Mouse (Mus musculus) kidney, adult 18-20 months (tissue): ENCODE results near the gene Depdc7.

Experiments
- DNase-seq: peaks from one replicate; pipeline ENCODE4 v3.0.0; 2021

Depdc7 gene

GRCm38 (mm10) chr2:104742741-104743064 is at the start of gene Depdc7:
Gene Depdc7 (minus strand): TSS chr2:104742878.
- DNase-seq, result peak; percentile 95

- no peak for DNase-seq
These were observed 32.1 kb upstream of the Depdc7 start for GRCm38 (mm10) chr2:104774763-104775162.

GRCm38 (mm10) chr2:104768697-104769096 is 26.0 kb upstream of the Depdc7 start:
- DNase-seq, result no peak

GRCm38 (mm10) chr2:104764018-104764417 is 21.3 kb upstream of the Depdc7 start:
- no peak for DNase-seq

- DNase-seq, result no peak
These were observed 20.5 kb upstream of the Depdc7 start for GRCm38 (mm10) chr2:104763134-104763703.

- no peak for DNase-seq
These were observed 7.9 kb upstream of the Depdc7 start for GRCm38 (mm10) chr2:104750611-104751010.

- no peak for DNase-seq
These were observed 6.0 kb upstream of the Depdc7 start for GRCm38 (mm10) chr2:104748652-104749183.

- no peak for DNase-seq
These were observed 3.6 kb upstream of the Depdc7 start for GRCm38 (mm10) chr2:104746251-104746650.

- DNase-seq, result no peak
These were observed 1.3 kb upstream of the Depdc7 start for GRCm38 (mm10) chr2:104743971-104744370.

GRCm38 (mm10) chr2:104743160-104743559 is 482 bp upstream of the Depdc7 start:
- DNase-seq, result peak; percentile 54

- DNase-seq, result no peak
These were observed 560 bp downstream of the Depdc7 start for GRCm38 (mm10) chr2:104741896-104742740.

- no peak for DNase-seq
These were observed 1.5 kb downstream of the Depdc7 start for GRCm38 (mm10) chr2:104741015-104741758.

- no peak for DNase-seq
These were observed 2.3 kb downstream of the Depdc7 start for GRCm38 (mm10) chr2:104740248-104740949.

- no peak for DNase-seq
These were observed 3.0 kb downstream of the Depdc7 start for GRCm38 (mm10) chr2:104739691-104740090.

- no peak for DNase-seq
These were observed 6.4 kb downstream of the Depdc7 start for GRCm38 (mm10) chr2:104736241-104736640.

GRCm38 (mm10) chr2:104732562-104733256 is 10.0 kb downstream of the Depdc7 start:
- DNase-seq, result no peak

GRCm38 (mm10) chr2:104732033-104732444 is 10.6 kb downstream of the Depdc7 start:
- no peak for DNase-seq

- DNase-seq, result no peak
These were observed 15.3 kb downstream of the Depdc7 start for GRCm38 (mm10) chr2:104727369-104727768.

- no peak for DNase-seq
These were observed 20.7 kb downstream of the Depdc7 start for GRCm38 (mm10) chr2:104722021-104722420.

- no peak for DNase-seq
These were observed 24.9 kb downstream of the Depdc7 start for GRCm38 (mm10) chr2:104717827-104718226.

- no peak for DNase-seq
These were observed 25.4 kb downstream of the Depdc7 start for GRCm38 (mm10) chr2:104717231-104717735.

- DNase-seq, result no peak
These were observed 26.4 kb downstream of the Depdc7 start, which contains the start of gene Pin1rt1 for GRCm38 (mm10) chr2:104716279-104716678. Gene Pin1rt1 (minus strand): TSS chr2:104716379.
